ENCODE assay signal across 7 mouse cellular contexts in the genomic region with DNA sequence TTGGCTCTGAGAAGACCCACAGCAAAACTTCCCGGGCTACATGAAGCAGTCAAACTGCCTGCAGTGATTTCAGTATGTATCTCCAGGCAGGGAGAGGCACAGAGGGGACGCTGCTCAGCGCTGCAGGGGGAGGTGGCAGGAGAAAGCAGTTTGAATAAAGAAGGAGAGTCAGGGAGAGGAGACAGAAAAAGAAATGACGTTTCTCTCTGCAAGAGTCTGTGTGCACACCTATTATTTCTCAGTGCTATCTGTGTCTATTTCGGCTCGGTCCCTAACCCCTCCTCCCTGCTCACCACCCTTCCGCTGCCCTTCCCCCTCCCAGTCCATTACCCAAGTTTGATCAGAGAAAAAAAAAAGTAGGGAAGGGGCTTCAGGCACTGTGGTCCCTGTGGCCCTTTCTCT.
DNase-seq lines count a peak whose midpoint lies in the region; ATAC-seq and TF ChIP-seq lines count a peak whose summit lies in the region.

No protein-coding gene starts in this region.

- no peaks in the 10 kb centered on the region for H3K4me1 ChIP-seq in lung, postnatal 0 days (ENCODE audit: insufficient read depth, low read depth, low read length)
- H3K4me1 ChIP-seq in embryonic facial prominence, embryonic 10.5 days = peaks cover 39% of the 10 kb centered on the region
- H3K4me1 ChIP-seq in hindbrain, embryonic 11.5 days (replicated peaks; ENCODE audit: control insufficient read depth, insufficient read depth, low read length) = peaks cover 3% of the 10 kb centered on the region
- H3K4me1 ChIP-seq in liver, embryonic 13.5 days (replicated peaks) = peaks cover 8% of the 10 kb centered on the region

- H3K4me2 ChIP-seq in lung, postnatal 0 days (replicated peaks; ENCODE audit: low read depth, low read length) = peak overlapping the region; percentile 39
- peak overlapping the region; percentile 40 for H3K4me2 ChIP-seq in hindbrain, embryonic 11.5 days (replicated peaks; ENCODE audit: low read depth, low read length)
- peak overlapping the region; percentile 37 for H3K4me2 ChIP-seq in liver, embryonic 13.5 days

- no peak overlapping the region for H3K9ac ChIP-seq in lung, postnatal 0 days (replicated peaks; ENCODE audit: low read depth)
- peak overlapping the region; percentile 52; the same call in 1 of the 2 replicates for H3K9ac ChIP-seq in hindbrain, embryonic 11.5 days (ENCODE audit: low read depth, low read length)
- H3K9ac ChIP-seq in liver, embryonic 13.5 days = no peak overlapping the region

- no peak for TF ChIP-seq EP300 in lung, postnatal 0 days (IDR thresholded peaks at IDR 0.05)

- H3K4me3 ChIP-seq in lung, postnatal 0 days (ENCODE audit: low read depth, low read length) = peak overlapping the region; percentile 1; the same call in 1 of the 2 replicates
- peak overlapping the region; percentile 54 for H3K4me3 ChIP-seq in embryonic facial prominence, embryonic 10.5 days
- peak overlapping the region; percentile 23 for H3K4me3 ChIP-seq in hindbrain, embryonic 11.5 days (ENCODE audit: low read depth, low read length)
- H3K4me3 ChIP-seq in liver, embryonic 13.5 days (replicated peaks) = peak overlapping the region; percentile 12

- H3K36me3 ChIP-seq in lung, postnatal 0 days (ENCODE audit: insufficient read depth, low read length) = no peaks in the 10 kb centered on the region
- H3K36me3 ChIP-seq in embryonic facial prominence, embryonic 10.5 days (replicated peaks) = no peaks in the 10 kb centered on the region
- no peaks in the 10 kb centered on the region for H3K36me3 ChIP-seq in hindbrain, embryonic 11.5 days (ENCODE audit: control insufficient read depth, insufficient read depth, low read length)
- H3K36me3 ChIP-seq in liver, embryonic 13.5 days = no peaks in the 10 kb centered on the region

- 9% methylated on average over 7 of the region's 7 CpGs for WGBS in lung, postnatal 0 days
- 0% methylated on average over 7 of the region's 7 CpGs for WGBS in embryonic facial prominence, embryonic 10.5 days
- whole genome bisulfite sequencing in hindbrain, embryonic 11.5 days = 0% methylated on average over 7 of the region's 7 CpGs
- WGBS in liver, embryonic 13.5 days (ENCODE audit: insufficient replicate concordance) = 2% methylated on average over 7 of the region's 7 CpGs

- TF ChIP-seq CTCF in lung, postnatal 0 days (IDR thresholded peaks at IDR 0.05) = no peak

- H3K27me3 ChIP-seq in lung, postnatal 0 days (replicated peaks; ENCODE audit: insufficient read depth, low read length) = no peaks in the 10 kb centered on the region
- no peaks in the 10 kb centered on the region for H3K27me3 ChIP-seq in embryonic facial prominence, embryonic 10.5 days (replicated peaks; ENCODE audit: low read depth, poor library complexity, severe bottlenecking)
- no peaks in the 10 kb centered on the region for H3K27me3 ChIP-seq in hindbrain, embryonic 11.5 days (ENCODE audit: control insufficient read depth, insufficient read depth, low read length)
- no peaks in the 10 kb centered on the region for H3K27me3 ChIP-seq in liver, embryonic 13.5 days

- ATAC-seq in lung, postnatal 0 days = no peak
- ATAC-seq in hindbrain, embryonic 11.5 days (ENCODE audit: low FRiP score) = peak; percentile 85
- no peak for ATAC-seq in liver, embryonic 13.5 days (ENCODE audit: low read depth)

- H3K9me3 ChIP-seq in lung, postnatal 0 days (ENCODE audit: low read length) = no peaks in the 10 kb centered on the region
- H3K9me3 ChIP-seq in embryonic facial prominence, embryonic 10.5 days = no peaks in the 10 kb centered on the region
- H3K9me3 ChIP-seq in hindbrain, embryonic 11.5 days (ENCODE audit: control insufficient read depth, low read length) = no peaks in the 10 kb centered on the region
- no peaks in the 10 kb centered on the region for H3K9me3 ChIP-seq in liver, embryonic 13.5 days (replicated peaks)

- DNase-seq in lung, postnatal 0 days (ENCODE audit: low spot score) = peak; percentile 25
- DNase-seq in lung, postnatal 25 days (ENCODE audit: low spot score) = no peak
- DNase-seq in embryonic facial prominence, embryonic 10.5 days (ENCODE audit: low spot score) = peak; percentile 38
- peak; percentile 73 for DNase-seq in hindbrain, embryonic 11.5 days (ENCODE audit: low spot score)
- no peak for DNase-seq in liver, embryonic 13.5 days
- DNase-seq in right cerebral cortex, adult 2 months (ENCODE audit: low spot score in 2 of 2) = peak; percentile 49 to 51
- DNase-seq in urinary bladder, postnatal 4 days (ENCODE audit: low spot score in 2 of 2) = no peak

- H3K27ac ChIP-seq in lung, postnatal 0 days (ENCODE audit: low read length) = no peak overlapping the region
- H3K27ac ChIP-seq in embryonic facial prominence, embryonic 10.5 days (replicated peaks) = peak overlapping the region; percentile 81
- H3K27ac ChIP-seq in hindbrain, embryonic 11.5 days (ENCODE audit: low read depth, low read length) = peak overlapping the region; percentile 90
- H3K27ac ChIP-seq in liver, embryonic 13.5 days = no peak overlapping the region

Comparison
In these comparisons a context has a peak if more than half of its experiments do, and no peak if none do; other contexts are left out.
1. DNase-seq: peak in lung, postnatal 0 days (single experiment), embryonic facial prominence, embryonic 10.5 days (single experiment), hindbrain, embryonic 11.5 days (single experiment) and right cerebral cortex, adult 2 months (2 of 2); none in lung, postnatal 25 days (single experiment), liver, embryonic 13.5 days (single experiment) and urinary bladder, postnatal 4 days (0 of 2).
2. H3K27ac ChIP-seq: peak in embryonic facial prominence, embryonic 10.5 days (single experiment) and hindbrain, embryonic 11.5 days (single experiment); none in lung, postnatal 0 days (single experiment) and liver, embryonic 13.5 days (single experiment).
3. H3K4me3 ChIP-seq: peak in every context shown above with its lines; median percentile 54 in embryonic facial prominence, embryonic 10.5 days; 23 in hindbrain, embryonic 11.5 days; 12 in liver, embryonic 13.5 days; 1 in lung, postnatal 0 days.
4. Peak in every context shown above with its lines, with median percentiles within 50 percentile points of each other: H3K4me2 ChIP-seq.